Mouse (Mus musculus): ENCODE results near the gene Gm44579.

Gene Gm44579

GRCm38 (mm10) chr15:98167645-98168621 lies 52.8 kb downstream of the Gm44579 start:
- DNase-seq (ENCODE audit: low spot score): peak; percentile 88

GRCm38 (mm10) chr15:98166963-98167644 lies 53.7 kb downstream of the Gm44579 start, which contains the start of gene Ccdc184:
Ccdc184 (plus strand) TSS chr15:98167158.
- no peak for DNase-seq (ENCODE audit: low spot score)

GRCm38 (mm10) chr15:98165525-98165924 lies 55.3 kb downstream of the Gm44579 start, which contains the start of gene Asb8:
Asb8 (minus strand) TSS chr15:98165625.
- no peak for DNase-seq (ENCODE audit: low spot score)

- no peak for DNase-seq (ENCODE audit: low spot score)
These were observed 58.2 kb downstream of the Gm44579 start for GRCm38 (mm10) chr15:98162561-98162960.

GRCm38 (mm10) chr15:98161026-98161805 lies 59.6 kb downstream of the Gm44579 start:
- DNase-seq (ENCODE audit: low spot score): no peak

- no peak for DNase-seq (ENCODE audit: low spot score)
These were observed 63.5 kb downstream of the Gm44579 start for GRCm38 (mm10) chr15:98157253-98157652.

GRCm38 (mm10) chr15:98155944-98156343 lies 64.8 kb downstream of the Gm44579 start:
- no peak for DNase-seq (ENCODE audit: low spot score)

- no peak for DNase-seq (ENCODE audit: low spot score)
These were observed 65.5 kb downstream of the Gm44579 start for GRCm38 (mm10) chr15:98155272-98155671.

GRCm38 (mm10) chr15:98154631-98155030 lies 66.1 kb downstream of the Gm44579 start:
- no peak for DNase-seq (ENCODE audit: low spot score)

GRCm38 (mm10) chr15:98154146-98154545 lies 66.6 kb downstream of the Gm44579 start:
- no peak for DNase-seq (ENCODE audit: low spot score)

GRCm38 (mm10) chr15:98153625-98154024 lies 67.2 kb downstream of the Gm44579 start:
- DNase-seq (ENCODE audit: low spot score): peak; percentile 89

- no peak for DNase-seq (ENCODE audit: low spot score)
These were observed 67.9 kb downstream of the Gm44579 start for GRCm38 (mm10) chr15:98152916-98153315.

GRCm38 (mm10) chr15:98149166-98149602 lies 71.6 kb downstream of the Gm44579 start:
- no peak for DNase-seq (ENCODE audit: low spot score)

- no peak for DNase-seq (ENCODE audit: low spot score)
These were observed 72.4 kb downstream of the Gm44579 start for GRCm38 (mm10) chr15:98148356-98148755.

- DNase-seq (ENCODE audit: low spot score): peak; percentile 97
These were observed 75.1 kb downstream of the Gm44579 start for GRCm38 (mm10) chr15:98145559-98146181.

- peak; percentile 32 for DNase-seq (ENCODE audit: low spot score)
These were observed 75.8 kb downstream of the Gm44579 start for GRCm38 (mm10) chr15:98144861-98145507.

GRCm38 (mm10) chr15:98142515-98142914 lies 78.3 kb downstream of the Gm44579 start:
- DNase-seq (ENCODE audit: low spot score): no peak

GRCm38 (mm10) chr15:98140809-98141208 lies 80.0 kb downstream of the Gm44579 start:
- DNase-seq (ENCODE audit: low spot score): no peak

GRCm38 (mm10) chr15:98139763-98140162 lies 81.0 kb downstream of the Gm44579 start:
- no peak for DNase-seq (ENCODE audit: low spot score)

- no peak for DNase-seq (ENCODE audit: low spot score)
These were observed 83.9 kb downstream of the Gm44579 start for GRCm38 (mm10) chr15:98136871-98137270.
